Mouse (Mus musculus) intestine, embryonic 14.5 days (tissue): ENCODE data around the gene Hectd4. TPM values are rescaled to one million over a fixed set of nuclear protein-coding genes. Genes with fewer than 3 reads are reported as not detected.

Experiments used
- ATAC-seq: fragments of 200-750 bp; cut with Nextera tagmentation; replicated peaks from 2 replicates; pipeline ENCODE4 v1.8.0; 2017; ENCODE audit warnings: low read depth, moderate number of reproducible peaks, moderate TSS enrichment, moderate library complexity; ENCODE audit not compliant: low FRiP score, low TSS enrichment
- DNase-seq: peaks from one replicate; pipeline ENCODE4 v3.0.0-alpha.2; 2018; ENCODE audit warnings: low spot score
- H3K27ac ChIP-seq: fragments of 300-500 bp; sonication (generic); 2 replicates; pipeline ENCODE4 v1.5.1; 2014; ENCODE audit warnings: low read depth, mild to moderate bottlenecking, control low read depth
- H3K27me3 ChIP-seq: fragments of 300-500 bp; sonication (generic); replicated peaks from 2 replicates; pipeline ENCODE4 v1.6.1; 2014; ENCODE audit warnings: low read length, control low read depth; ENCODE audit not compliant: control insufficient read depth, insufficient read depth
- H3K36me3 ChIP-seq: fragments of 300-500 bp; sonication (generic); 2 replicates; pipeline ENCODE4 v1.6.1; 2014; ENCODE audit warnings: low read length, control low read depth; ENCODE audit not compliant: control insufficient read depth, insufficient read depth
- H3K4me1 ChIP-seq: fragments of 300-500 bp; sonication (generic); replicated peaks from 2 replicates; pipeline ENCODE4 v1.6.1; 2014; ENCODE audit warnings: low read length, control low read depth, mixed read lengths; ENCODE audit not compliant: control insufficient read depth, insufficient read depth
- H3K4me2 ChIP-seq: fragments of 300-500 bp; sonication (generic); 2 replicates; pipeline ENCODE4 v1.6.1; 2014; ENCODE audit warnings: low read length
- H3K4me3 ChIP-seq: fragments of 300-500 bp; sonication (generic); 2 replicates; pipeline ENCODE4 v1.5.1; 2014; ENCODE audit warnings: low read depth, low read length, control low read depth, mixed read lengths
- H3K9ac ChIP-seq: fragments of 300-500 bp; sonication (generic); 2 replicates; pipeline ENCODE4 v1.6.1; 2014; ENCODE audit warnings: mild to moderate bottlenecking, low read length
- H3K9me3 ChIP-seq: fragments of 300-500 bp; sonication (generic); 2 replicates; pipeline ENCODE4 v1.6.1; 2016; ENCODE audit warnings: low read length, control low read depth; ENCODE audit not compliant: control insufficient read depth
- WGBS: fragments of 180-500 bp; shearing (Covaris S2); extraction: QIAGEN DNeasy Blood & Tissue Kit; methylation state at CpG from one replicate; pipeline ENCODE4 v1.1.7; 2014; 5-methylcytosine and 5-hydroxymethylcytosine counted together
- polyA plus RNA-seq: library from polyadenylated mRNA; unstranded; fragments of >200 nt; fragmentation: Nextera tagmentation; extraction: Ambion mirVana; gene quantifications from 2 replicates; pipeline ENCODE4 v1.2.1, GENCODE M21; 2014

The Hectd4 gene
- polyA plus RNA-seq, 1 experiment from 2014 or later: 8.1 TPM

GRCm38 (mm10) chr5:121244365-121244731, 24.3 kb downstream of the Hectd4 start:
- H3K27me3 ChIP-seq: no peaks in the 10 kb centered on the region
- H3K4me2 ChIP-seq: no peak overlapping the region

GRCm38 (mm10) chr5:121245201-121245600, 25.2 kb downstream of the Hectd4 start:
- Histone ChIP-seq H3K9ac (no peak overlapping the region), H3K27ac (no peak overlapping the region), H3K4me1 (no peaks in the 10 kb centered on the region), H3K4me2 (no peak overlapping the region), H3K9me3 (no peaks in the 10 kb centered on the region), H3K36me3 (no peaks in the 10 kb centered on the region), H3K27me3 (no peaks in the 10 kb centered on the region), H3K4me3 (no peak overlapping the region)
- no peak for ATAC-seq
- WGBS: 82% methylated on average over 7 of the region's 7 CpGs
- DNase-seq: no peak

More at GRCm38 (mm10) chr5:121244365-121244731, 24.3 kb downstream of the Hectd4 start:
- Histone ChIP-seq H3K9me3 (no peaks in the 10 kb centered on the region), H3K9ac (no peak overlapping the region), H3K4me3 (no peak overlapping the region), H3K36me3 (no peaks in the 10 kb centered on the region), H3K27ac (no peak overlapping the region), H3K4me1 (no peaks in the 10 kb centered on the region)
- DNase-seq (no peak), ATAC-seq (no peak)
- WGBS: 92% methylated on average over 5 of the region's 5 CpGs

GRCm38 (mm10) chr5:121248766-121249394, 28.9 kb downstream of the Hectd4 start:
- H3K4me2 ChIP-seq: no peak overlapping the region
- H3K27ac ChIP-seq: no peak overlapping the region
- H3K4me1 ChIP-seq: no peaks in the 10 kb centered on the region
- H3K36me3 ChIP-seq: 0 out of 2 replicates have a peak, but pooled peaks cover 1% of the 10 kb centered on the region
- DNase-seq (no peak), ATAC-seq (no peak)
- WGBS: 66% methylated on average over 3 of the region's 3 CpGs
- H3K9me3 ChIP-seq: no peaks in the 10 kb centered on the region
- H3K4me3 ChIP-seq: no peak overlapping the region
- no peaks in the 10 kb centered on the region for H3K27me3 ChIP-seq
- no peak overlapping the region for H3K9ac ChIP-seq

- Histone ChIP-seq H3K9ac (no peak overlapping the region), H3K4me2 (no peak overlapping the region), H3K4me3 (no peak overlapping the region), H3K27ac (no peak overlapping the region), H3K9me3 (no peaks in the 10 kb centered on the region), H3K36me3 (peaks cover 10% of the 10 kb centered on the region; the same call in 1 of the 2 replicates), H3K4me1 (no peaks in the 10 kb centered on the region), H3K27me3 (no peaks in the 10 kb centered on the region)
- DNase-seq (no peak), ATAC-seq (no peak)
- 92% methylated on average over 3 of the region's 3 CpGs for WGBS
Observed at GRCm38 (mm10) chr5:121249693-121250092, 29.7 kb downstream of the Hectd4 start.

GRCm38 (mm10) chr5:121251813-121252212, 31.8 kb downstream of the Hectd4 start:
- Histone ChIP-seq H3K9ac (no peak overlapping the region), H3K4me3 (no peak overlapping the region), H3K36me3 (peaks cover 15% of the 10 kb centered on the region; the same call in 1 of the 2 replicates), H3K27ac (no peak overlapping the region), H3K27me3 (no peaks in the 10 kb centered on the region), H3K4me1 (no peaks in the 10 kb centered on the region), H3K9me3 (no peaks in the 10 kb centered on the region), H3K4me2 (no peak overlapping the region)
- DNase-seq (no peak), ATAC-seq (no peak)
- WGBS: 66% methylated on average over 8 of the region's 8 CpGs

- Histone ChIP-seq H3K4me3 (no peak overlapping the region), H3K27me3 (no peaks in the 10 kb centered on the region), H3K36me3 (peaks cover 31% of the 10 kb centered on the region), H3K4me2 (no peak overlapping the region), H3K9ac (no peak overlapping the region), H3K27ac (no peak overlapping the region), H3K4me1 (no peaks in the 10 kb centered on the region), H3K9me3 (no peaks in the 10 kb centered on the region)
- DNase-seq: no peak
- 94% methylated on average over 18 of the region's 18 CpGs for WGBS
- ATAC-seq: no peak
Observed at GRCm38 (mm10) chr5:121253816-121254497, 33.9 kb downstream of the Hectd4 start.

- no peak for DNase-seq
- no peak for ATAC-seq
- Histone ChIP-seq H3K4me2 (no peak overlapping the region), H3K9me3 (no peaks in the 10 kb centered on the region), H3K4me3 (no peak overlapping the region), H3K27ac (no peak overlapping the region), H3K4me1 (no peaks in the 10 kb centered on the region), H3K27me3 (no peaks in the 10 kb centered on the region), H3K36me3 (peaks cover 38% of the 10 kb centered on the region), H3K9ac (no peak overlapping the region)
- WGBS: 92% methylated on average over 7 of the region's 7 CpGs
Observed at GRCm38 (mm10) chr5:121254977-121255376, 35.0 kb downstream of the Hectd4 start.

GRCm38 (mm10) chr5:121261806-121262205, 41.8 kb downstream of the Hectd4 start:
- Histone ChIP-seq H3K27ac (no peak overlapping the region), H3K4me2 (no peak overlapping the region), H3K4me1 (no peaks in the 10 kb centered on the region), H3K9me3 (no peaks in the 10 kb centered on the region), H3K27me3 (no peaks in the 10 kb centered on the region), H3K9ac (no peak overlapping the region), H3K36me3 (peaks cover 56% of the 10 kb centered on the region), H3K4me3 (no peak overlapping the region)
- 92% methylated on average over 3 of the region's 3 CpGs for WGBS
- ATAC-seq (no peak), DNase-seq (no peak)

GRCm38 (mm10) chr5:121262415-121262814, 42.4 kb downstream of the Hectd4 start:
- no peaks in the 10 kb centered on the region for H3K9me3 ChIP-seq
- 93% methylated on average over 8 of the region's 8 CpGs for WGBS
- no peaks in the 10 kb centered on the region for H3K4me1 ChIP-seq
- peaks cover 53% of the 10 kb centered on the region for H3K36me3 ChIP-seq
- H3K9ac ChIP-seq: no peak overlapping the region
- no peak overlapping the region for H3K27ac ChIP-seq
- H3K27me3 ChIP-seq: no peaks in the 10 kb centered on the region
- no peak overlapping the region for H3K4me3 ChIP-seq
- H3K4me2 ChIP-seq: no peak overlapping the region
- ATAC-seq (no peak), DNase-seq (no peak)
